Mouse (Mus musculus) mature B cell (primary cell): Measurements from ENCODE around the gene Rara.

ENCODE experiments used
- in situ Hi-C: fragments of 300-500 bp; cut with MboI; formaldehyde crosslinking; loops from 2 replicates; pipeline ENCODE4 v1.14.3; 2019

Rara gene

DNA sequence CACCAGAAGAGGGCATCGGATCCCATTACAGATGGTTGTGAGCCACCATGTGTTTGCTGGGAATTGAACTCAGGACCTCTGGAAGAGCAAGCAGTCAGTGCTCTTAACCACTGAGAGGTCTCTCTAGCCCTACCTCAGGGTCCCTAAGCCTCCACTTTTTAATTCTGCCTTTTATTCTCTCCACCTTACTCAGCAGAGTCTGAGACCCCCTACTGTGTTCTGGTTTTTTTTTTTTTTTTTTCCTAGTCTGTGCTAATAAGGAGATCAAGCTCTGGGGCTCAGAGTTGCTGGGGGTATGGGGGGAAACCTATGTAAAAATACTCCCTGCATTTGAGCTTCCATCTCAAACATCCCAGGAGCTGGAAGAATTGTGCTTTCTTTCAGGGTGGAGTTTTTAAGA, 24.5 kb downstream of the Rara start:
- in situ Hi-C loops: no loop called here

DNA sequence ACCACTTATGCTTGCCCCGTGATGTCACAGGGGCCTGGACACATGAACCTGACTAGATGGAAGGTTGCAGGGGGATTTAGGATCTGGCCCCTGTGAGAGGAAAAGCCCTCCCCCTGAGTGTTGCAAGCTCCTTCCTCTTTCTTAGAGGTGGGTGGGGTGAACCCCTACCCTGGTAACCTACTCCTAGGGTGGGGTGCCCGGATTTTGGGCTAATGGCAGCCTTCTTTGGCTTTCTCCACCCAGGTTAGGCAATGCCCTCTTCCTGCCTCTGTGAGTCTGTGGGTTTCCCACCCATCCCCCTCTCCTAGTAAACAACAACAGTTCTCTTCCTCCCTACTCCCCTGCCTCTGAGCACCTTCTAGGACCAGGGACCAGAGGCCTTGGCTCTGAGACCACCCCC, 25.1 kb downstream of the Rara start:
- in situ Hi-C loops: no loop called here

GRCm38 (mm10) chr11:98953361-98953760, 25.7 kb downstream of the Rara start:
- in situ Hi-C loops: no loop called here

GRCm38 (mm10) chr11:98953835-98954320, 26.3 kb downstream of the Rara start:
- in situ Hi-C loops: no loop called here

- in situ Hi-C loops: no loop called here
These were observed 26.8 kb downstream of the Rara start for GRCm38 (mm10) chr11:98954373-98954772.

DNA sequence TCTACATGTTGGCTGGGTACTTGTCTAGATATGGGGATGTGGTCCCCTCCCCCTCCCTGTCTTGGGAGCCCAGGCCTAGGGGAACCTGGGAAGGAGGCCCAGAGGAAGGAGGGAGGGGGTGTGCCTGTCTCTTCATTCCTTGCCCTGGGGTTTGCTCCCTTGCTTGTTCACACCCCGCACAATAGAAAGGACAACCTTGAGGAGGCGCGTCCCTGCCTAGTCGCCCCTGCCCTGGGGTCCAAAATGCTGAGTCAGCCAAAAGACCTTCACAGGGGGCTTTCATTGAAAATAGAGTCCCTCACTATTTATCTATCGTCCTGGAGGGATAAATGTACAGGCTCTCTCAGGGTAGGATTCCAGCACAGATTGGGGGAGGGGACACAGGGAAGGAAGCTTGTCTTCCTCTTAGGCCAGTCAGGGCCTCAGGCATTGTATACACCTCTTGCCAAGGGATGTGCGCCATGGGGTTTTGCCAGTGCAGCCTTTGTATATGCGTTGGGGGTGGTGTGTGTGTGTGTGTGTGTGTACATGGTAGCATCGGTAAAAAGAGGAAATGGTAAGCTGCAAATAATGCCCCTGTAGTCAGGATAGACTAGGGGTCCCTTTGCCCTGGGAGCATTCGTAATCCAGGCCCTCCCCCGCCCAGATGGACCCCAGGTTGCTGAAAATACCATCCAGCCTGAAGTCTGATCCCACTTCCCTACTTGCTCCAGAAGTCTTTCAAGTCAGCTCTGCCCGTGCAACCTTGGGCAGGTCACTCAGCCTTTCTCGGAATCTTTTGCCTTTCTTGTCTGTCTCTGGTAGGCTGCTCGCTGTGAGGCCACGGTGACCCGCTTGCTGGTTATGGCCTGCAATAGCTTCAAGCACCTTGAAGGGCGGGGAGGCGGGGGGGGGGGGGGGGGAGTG, 27.4 kb downstream of the Rara start:
- in situ Hi-C loops: no loop called here

DNA sequence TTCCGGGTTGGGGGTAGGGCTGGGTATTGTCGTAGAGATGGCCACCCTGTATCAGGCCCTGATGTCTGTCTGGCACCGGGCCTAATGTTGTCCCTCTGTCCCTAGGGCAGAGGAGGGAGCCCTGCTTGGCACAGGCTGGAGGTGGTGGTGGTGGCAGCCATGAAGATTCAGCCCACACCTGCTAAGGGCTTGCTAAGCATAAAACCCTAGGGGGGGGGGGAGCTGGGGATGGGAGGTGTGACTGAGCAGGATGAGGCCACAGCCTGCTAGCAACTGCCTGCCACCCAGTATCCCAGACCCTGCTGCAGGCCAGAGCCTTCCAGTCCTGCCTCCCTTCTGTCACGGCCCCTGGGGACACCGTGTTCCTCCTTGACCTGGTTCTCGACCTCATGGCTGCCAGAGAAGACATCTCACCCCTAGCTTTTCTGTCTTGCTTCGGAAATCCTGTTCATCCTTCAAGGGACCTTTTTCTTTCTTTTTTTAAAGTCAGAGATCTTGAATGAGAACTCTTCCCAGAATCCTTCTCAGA, 28.2 kb downstream of the Rara start:
- in situ Hi-C loops: no loop called here

GRCm38 (mm10) chr11:98956340-98956739, 28.7 kb downstream of the Rara start:
- in situ Hi-C loops: no loop called here

DNA sequence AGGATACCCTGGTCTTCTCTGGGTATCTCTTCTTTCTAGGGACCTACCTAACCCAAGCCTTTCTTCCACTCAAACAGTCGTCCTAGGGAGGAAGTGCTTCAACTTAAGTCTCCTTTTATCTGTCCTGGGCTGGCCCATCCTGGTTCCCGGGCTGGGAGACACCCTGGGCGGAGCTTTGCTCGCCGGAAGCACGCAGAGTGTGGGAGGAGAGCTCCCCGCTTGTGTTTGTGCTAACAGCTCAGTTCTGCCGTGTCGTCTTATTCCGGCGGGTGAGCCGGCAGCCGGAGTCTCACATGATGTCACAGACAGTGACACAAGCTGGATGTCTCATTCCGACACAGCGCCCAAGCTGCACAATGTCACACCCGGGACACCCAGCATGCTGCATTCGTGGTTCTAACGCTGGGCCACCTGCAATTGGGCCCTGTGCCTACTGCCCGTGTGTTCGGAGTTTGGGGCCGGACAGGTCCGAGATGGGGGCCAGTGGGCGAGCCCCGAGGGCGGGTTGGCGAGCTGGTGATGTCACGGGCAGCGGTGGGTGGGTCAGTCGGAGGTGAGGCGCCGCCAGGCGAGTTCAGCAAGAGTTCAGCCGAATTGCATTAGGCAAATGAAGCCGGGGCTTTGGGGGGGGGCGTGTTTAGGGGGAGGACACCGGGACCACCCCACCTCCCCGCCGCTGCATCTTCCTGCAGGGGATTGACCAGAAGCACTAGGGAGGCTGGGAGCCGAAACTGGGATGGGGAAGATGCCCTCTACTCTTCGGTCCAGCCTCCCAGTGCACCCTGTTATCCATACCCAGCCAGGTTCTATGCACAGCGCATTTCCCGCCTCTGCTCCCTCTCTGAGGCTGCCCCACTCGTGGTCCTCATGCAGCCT, 32.1 kb downstream of the Rara start:
- in situ Hi-C loops: no loop called here

DNA sequence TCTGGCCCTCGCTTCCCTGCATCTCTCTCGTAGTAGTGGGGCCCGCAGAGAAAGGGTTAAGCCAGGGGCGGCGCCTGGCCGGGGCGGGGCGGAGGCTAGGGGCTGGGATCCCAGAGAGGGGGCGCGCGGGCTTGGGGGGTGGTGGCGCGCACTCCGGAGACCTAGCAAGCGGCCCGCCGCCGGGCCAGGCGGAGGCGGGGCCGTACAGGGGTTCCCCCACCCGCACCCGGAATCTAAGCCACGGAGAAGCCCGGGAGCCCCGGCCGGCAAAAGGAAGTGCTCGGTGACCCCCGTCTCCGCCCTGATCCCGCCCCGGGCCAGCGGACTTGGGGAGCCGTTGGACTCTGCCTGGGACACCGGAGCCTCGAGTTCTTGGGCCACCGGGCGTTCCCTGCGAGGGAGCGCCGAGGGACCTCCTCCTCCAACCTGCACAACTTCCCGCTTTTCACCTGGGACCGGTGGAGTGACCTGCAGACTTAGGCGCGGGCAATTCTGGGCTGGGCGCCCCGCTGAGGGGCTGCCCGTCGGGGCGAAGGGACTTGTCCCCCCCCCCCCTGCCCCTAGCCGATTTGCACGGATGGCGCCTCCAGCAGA, 32.8 kb downstream of the Rara start:
- in situ Hi-C loops: no loop called here

GRCm38 (mm10) chr11:98961051-98961592, 33.5 kb downstream of the Rara start:
- in situ Hi-C loops: no loop called here

- in situ Hi-C loops: no loop called here
These were observed 34.1 kb downstream of the Rara start for GRCm38 (mm10) chr11:98961766-98962165.

- in situ Hi-C loops: no loop called here
These were observed 34.9 kb downstream of the Rara start for GRCm38 (mm10) chr11:98962421-98963095.

DNA sequence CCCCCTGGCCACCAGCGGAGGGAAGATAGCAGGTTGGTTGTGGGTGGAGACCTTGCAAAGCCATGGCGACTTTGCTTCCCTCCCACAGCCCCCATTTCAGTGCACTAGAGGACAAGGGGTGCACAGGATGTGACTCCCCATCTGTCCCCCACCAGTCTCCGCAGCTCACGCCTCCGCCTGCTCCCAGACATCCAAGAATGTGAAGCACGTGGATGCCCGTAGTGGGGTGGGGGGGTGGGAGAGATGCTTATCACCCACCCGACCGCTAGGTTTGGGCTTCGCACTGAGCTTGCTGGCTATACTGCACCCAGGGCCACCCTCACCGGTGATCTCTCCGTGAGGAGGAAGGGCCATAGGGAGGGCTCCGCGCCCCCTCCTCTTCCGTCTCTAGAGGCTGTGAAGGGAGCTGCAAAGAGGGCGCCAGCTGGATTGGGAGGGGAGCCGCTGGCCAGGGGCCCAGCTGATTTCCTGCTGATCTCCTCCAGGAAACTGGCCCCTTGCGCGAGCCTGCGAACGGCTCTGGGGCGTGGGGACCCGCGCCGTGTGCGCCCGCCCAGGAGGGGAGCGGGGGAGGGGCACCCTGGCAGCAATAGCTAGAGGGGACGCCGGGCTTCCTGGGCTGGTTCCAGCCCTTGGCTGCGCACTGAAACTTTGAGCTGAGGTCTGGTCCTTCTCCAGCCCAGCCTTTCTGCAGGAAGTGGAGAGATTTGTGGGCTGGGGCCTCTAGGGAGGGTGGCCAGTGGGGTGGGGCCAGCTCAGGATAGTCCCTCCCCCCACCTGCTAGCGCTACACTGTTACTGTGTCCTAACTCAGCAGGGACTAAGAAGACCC, 35.8 kb downstream of the Rara start:
- in situ Hi-C loops: no loop called here

DNA sequence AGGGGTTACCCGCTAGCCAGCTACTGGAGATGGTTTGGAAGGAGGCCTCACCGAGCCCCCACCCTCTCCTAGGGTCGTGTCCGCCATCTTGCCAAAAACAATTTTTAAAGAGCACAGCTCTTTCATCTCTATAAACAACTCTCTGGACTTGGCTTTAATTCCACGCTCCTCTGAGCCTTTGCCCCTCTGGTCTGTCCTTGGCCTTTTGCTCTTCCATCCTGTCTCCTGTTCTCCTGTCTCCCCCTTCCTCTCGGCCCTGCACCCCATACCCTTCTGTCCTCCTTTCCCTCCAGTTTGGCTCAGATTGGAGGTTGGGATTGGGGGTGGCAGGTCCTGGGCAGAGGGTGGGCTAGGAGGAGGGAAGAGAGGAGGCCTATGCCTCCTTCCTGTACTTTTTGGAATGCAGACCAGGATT, 36.6 kb downstream of the Rara start:
- in situ Hi-C loops: no loop called here

GRCm38 (mm10) chr11:98964616-98965415, 37.2 kb downstream of the Rara start:
- in situ Hi-C loops: no loop called here

DNA sequence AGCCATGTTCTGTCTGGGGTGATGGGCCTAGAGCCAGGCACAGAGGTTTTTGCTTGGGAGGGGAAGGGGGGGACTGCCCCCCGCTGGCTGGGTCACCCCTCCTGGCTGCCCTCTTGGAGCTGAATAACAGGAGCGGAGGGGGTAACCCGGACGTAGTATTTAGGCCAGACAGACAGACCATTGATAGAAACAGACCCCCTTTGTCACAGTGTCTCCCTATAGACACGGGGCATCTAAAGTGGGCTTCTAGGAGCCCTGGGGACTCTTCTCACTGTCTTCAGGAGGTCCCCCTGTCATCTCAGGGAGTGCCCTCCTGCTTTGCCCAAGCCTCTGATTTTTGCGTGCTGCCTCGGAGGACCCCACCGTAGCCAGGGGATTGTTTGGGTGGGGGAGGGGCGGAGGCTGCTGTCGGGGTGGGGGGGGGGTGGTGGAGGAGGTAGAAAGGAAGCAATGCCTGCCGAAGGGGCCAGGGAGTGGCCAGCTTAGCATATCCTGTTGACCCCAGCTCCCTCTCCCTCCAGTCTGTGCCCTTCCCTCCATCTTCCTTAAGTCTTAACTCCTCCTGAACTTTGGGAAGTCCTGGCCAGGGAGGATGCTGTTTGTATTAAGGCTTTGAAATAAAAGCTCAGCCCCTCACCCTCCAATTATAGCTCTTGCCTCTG, 37.9 kb downstream of the Rara start:
- in situ Hi-C loops: no loop called here

GRCm38 (mm10) chr11:98966499-98967141, 39.0 kb downstream of the Rara start:
- in situ Hi-C loops: no loop called here
